Mouse (Mus musculus): ENCODE data around the gene Aloxe3. TPM values are rescaled to one million over a fixed set of nuclear protein-coding genes. Genes with fewer than 3 reads are reported as not detected.

Gene Aloxe3
- polyA plus RNA-seq, 1 experiment from 2014 or later: 0.16 TPM

DNA sequence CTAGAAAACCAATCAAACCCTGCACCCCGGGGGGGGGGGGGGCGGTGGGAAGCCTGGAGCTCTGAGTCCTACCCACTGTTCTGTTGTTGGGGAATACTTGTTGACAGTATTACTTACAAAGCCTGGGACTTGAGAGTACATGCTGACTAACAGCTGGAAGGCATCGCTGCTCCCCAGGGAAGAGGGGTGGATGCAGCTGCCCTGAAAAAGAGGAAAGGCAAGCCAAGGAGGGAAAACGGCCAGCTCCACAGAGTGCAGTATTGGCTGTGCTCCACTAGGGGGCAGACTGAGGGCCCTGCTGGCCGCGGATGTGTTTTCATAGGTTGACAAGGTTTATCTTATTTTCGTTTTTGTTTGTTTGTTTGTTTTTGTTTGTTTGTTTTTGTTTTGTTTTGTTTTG lies 45.9 kb downstream of the Aloxe3 start:
- ATAC-seq (ENCODE audit: borderline replicate concordance, extremely low read depth, low FRiP score, low TSS enrichment): 0 out of 2 replicates have a peak, but pooled peaks have one; percentile 30
- no peak overlapping the region for H3K9ac ChIP-seq
- no peaks in the 10 kb centered on the region for H3K27me3 ChIP-seq
- H3K4me2 ChIP-seq: no peak overlapping the region
- no peaks in the 10 kb centered on the region for H3K36me3 ChIP-seq
- H3K27ac ChIP-seq: no peak overlapping the region
- no peak overlapping the region for H3K4me3 ChIP-seq
- H3K9me3 ChIP-seq: no peaks in the 10 kb centered on the region
- WGBS: 23% methylated on average over 7 of the region's 7 CpGs
- H3K4me1 ChIP-seq: no peaks in the 10 kb centered on the region

DNA sequence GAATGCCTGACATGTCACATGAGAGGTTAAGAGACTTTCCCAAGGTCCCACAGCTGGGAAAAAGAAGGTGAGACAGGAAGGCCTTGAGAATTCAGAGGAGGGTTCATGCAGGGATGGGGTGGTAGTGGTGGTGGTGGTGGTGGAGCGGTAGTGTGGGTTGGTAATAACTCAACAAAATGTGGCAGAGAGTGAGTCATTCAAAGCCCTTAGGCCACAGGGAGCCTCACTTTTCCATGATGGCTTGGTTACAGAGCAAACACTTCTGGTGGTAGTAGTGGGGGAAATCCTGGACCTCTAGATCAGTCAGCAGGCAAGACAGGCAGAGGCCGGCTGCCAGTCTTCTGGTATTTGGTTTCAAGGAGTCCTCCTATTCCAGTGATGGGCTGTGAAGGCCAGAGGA lies 46.9 kb downstream of the Aloxe3 start:
- Histone ChIP-seq H3K27ac (no peak overlapping the region), H3K27me3 (no peaks in the 10 kb centered on the region), H3K4me1 (no peaks in the 10 kb centered on the region), H3K36me3 (no peaks in the 10 kb centered on the region), H3K4me2 (no peak overlapping the region), H3K9ac (no peak overlapping the region), H3K9me3 (no peaks in the 10 kb centered on the region), H3K4me3 (no peak overlapping the region)
- no peak for ATAC-seq (ENCODE audit: borderline replicate concordance, extremely low read depth, low FRiP score, low TSS enrichment)
- WGBS: 70% methylated on average over 2 of the region's 2 CpGs

DNA sequence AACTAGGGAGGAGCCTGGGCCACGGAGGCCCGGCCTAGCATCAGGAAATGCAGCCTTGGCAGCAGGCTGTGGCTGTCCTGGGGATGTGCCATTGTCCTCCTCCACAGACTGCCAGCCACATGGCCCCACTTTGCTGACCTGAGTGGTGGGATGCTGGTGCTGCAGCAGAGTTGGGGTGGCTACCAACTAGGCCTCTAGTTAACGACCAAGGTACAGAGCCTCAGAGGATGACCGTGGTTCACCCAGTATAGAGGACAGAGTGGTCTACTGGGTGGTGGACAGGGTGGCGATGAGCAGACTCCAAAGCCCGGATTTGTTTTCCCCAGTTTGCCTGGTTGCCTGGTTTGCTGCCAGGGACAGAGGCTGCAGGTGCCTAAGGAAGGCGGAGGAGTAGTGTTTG lies 49.0 kb downstream of the Aloxe3 start:
- no peaks in the 10 kb centered on the region for H3K9me3 ChIP-seq
- H3K4me3 ChIP-seq: no peak overlapping the region
- ATAC-seq (ENCODE audit: borderline replicate concordance, extremely low read depth, low FRiP score, low TSS enrichment): no peak; the same call in 1 of the 2 replicates
- H3K27ac ChIP-seq: no peak overlapping the region
- H3K27me3 ChIP-seq: no peaks in the 10 kb centered on the region
- 85% methylated on average over 7 of the region's 7 CpGs for WGBS
- no peak overlapping the region for H3K4me2 ChIP-seq
- no peaks in the 10 kb centered on the region for H3K36me3 ChIP-seq
- H3K4me1 ChIP-seq: no peaks in the 10 kb centered on the region
- H3K9ac ChIP-seq: no peak overlapping the region

DNA sequence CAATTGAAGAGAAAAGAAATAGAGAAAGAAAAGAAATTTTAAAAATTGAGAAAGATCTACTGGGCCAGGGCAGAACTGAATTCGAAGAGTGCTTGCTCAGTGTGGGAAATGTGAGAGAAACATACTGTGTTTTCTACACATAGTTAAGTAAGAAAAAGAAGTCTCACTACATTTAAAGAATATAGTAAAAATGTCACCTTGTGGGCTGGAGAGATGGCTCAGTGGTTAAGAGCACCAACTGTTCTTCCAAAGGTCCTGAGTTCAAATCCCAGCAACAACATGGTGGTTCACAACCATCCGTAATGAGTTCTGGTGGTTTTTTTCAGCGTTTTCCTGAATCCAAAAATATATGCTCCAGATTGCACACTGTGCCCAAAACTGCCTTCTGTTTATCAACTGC lies 52.8 kb downstream of the Aloxe3 start:
- H3K27me3 ChIP-seq: no peaks in the 10 kb centered on the region

DNA sequence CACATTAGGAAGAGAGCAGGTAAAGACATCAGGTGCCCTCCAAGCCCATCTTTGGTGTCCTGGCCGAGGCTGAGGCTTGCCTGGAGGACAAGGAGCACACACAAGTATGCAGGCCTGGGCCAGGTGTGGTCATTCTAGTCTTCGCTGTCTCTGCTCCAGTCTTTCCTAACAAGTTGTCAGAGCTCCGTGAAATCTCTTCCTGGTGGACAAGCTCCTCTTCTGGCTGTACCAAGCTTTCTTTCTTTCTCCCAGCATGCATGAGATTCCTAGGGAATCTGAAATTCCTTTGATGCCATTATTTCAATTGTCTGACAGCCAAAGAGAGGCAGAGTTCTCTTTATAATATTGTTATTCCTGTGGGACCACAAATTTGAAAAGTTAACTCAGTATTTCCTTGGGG lies 53.8 kb downstream of the Aloxe3 start:
- 29% methylated on average over 3 of the region's 3 CpGs for WGBS
- Histone ChIP-seq H3K27me3 (no peaks in the 10 kb centered on the region), H3K27ac (no peak overlapping the region), H3K9me3 (no peaks in the 10 kb centered on the region), H3K4me2 (no peak overlapping the region), H3K36me3 (no peaks in the 10 kb centered on the region), H3K4me1 (no peaks in the 10 kb centered on the region), H3K9ac (no peak overlapping the region), H3K4me3 (no peak overlapping the region)
- ATAC-seq (ENCODE audit: borderline replicate concordance, extremely low read depth, low FRiP score, low TSS enrichment): no peak

More for the DNA sequence above, 52.8 kb downstream of the Aloxe3 start:
- H3K36me3 ChIP-seq: no peaks in the 10 kb centered on the region
- H3K27ac ChIP-seq: no peak overlapping the region
- H3K4me2 ChIP-seq: no peak overlapping the region
- ATAC-seq (ENCODE audit: borderline replicate concordance, extremely low read depth, low FRiP score, low TSS enrichment): no peak
- H3K4me1 ChIP-seq: no peaks in the 10 kb centered on the region
- H3K4me3 ChIP-seq: no peak overlapping the region
- H3K9ac ChIP-seq: no peak overlapping the region
- H3K9me3 ChIP-seq: no peaks in the 10 kb centered on the region
- WGBS: 82% methylated on average over 3 of the region's 3 CpGs

DNA sequence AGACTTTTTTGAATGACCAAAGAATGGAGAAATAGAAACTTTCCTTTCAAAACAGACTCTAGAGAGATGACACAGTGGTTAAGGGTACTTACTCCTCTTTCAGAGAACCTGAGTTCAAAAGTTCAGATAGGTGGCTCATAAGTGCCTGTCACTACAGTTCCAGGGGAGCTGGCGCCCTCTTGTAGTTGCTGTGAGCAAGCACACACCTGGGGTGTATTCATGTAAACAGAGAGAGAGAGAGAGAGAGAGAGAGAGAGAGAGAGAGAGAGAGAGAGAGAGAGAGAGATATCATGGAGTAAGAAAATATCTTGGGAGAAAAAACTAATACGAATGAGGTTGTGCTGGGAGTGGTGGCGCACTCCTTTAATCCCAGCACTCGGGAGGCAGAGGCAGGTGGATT lies 54.4 kb downstream of the Aloxe3 start:
- Histone ChIP-seq H3K9ac (no peak overlapping the region), H3K4me2 (no peak overlapping the region), H3K9me3 (no peaks in the 10 kb centered on the region), H3K27ac (no peak overlapping the region), H3K4me3 (no peak overlapping the region), H3K36me3 (no peaks in the 10 kb centered on the region), H3K27me3 (no peaks in the 10 kb centered on the region), H3K4me1 (no peaks in the 10 kb centered on the region)
- 67% methylated on average over 4 of the region's 4 CpGs for WGBS
- no peak for ATAC-seq (ENCODE audit: borderline replicate concordance, extremely low read depth, low FRiP score, low TSS enrichment)

DNA sequence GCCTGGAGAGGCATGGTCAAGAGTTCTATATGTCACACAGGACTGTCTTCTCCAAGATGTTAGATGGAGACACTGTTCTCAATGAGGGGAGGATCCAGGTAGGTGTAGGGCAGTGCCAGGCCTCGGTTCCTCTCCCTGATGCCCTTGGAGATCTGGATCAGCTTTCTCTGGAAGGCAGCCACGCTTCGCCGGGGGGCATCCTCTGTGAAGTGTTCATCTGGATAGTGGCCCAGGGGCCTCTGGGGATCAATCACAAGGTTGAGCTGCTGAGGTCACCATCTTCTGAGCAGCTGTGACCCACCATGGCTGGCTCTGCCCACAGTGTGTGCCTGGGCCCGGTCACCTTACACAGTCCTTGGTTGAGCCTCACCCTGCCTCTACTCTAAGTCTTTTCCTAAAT lies 59.3 kb downstream of the Aloxe3 start:
- no peak for ATAC-seq (ENCODE audit: borderline replicate concordance, extremely low read depth, low FRiP score, low TSS enrichment)
- Histone ChIP-seq H3K9ac (no peak overlapping the region), H3K4me1 (no peaks in the 10 kb centered on the region), H3K27ac (no peak overlapping the region), H3K9me3 (no peaks in the 10 kb centered on the region), H3K4me2 (no peak overlapping the region), H3K36me3 (no peaks in the 10 kb centered on the region), H3K4me3 (no peak overlapping the region), H3K27me3 (no peaks in the 10 kb centered on the region)
- 79% methylated on average over 5 of the region's 5 CpGs for WGBS

DNA sequence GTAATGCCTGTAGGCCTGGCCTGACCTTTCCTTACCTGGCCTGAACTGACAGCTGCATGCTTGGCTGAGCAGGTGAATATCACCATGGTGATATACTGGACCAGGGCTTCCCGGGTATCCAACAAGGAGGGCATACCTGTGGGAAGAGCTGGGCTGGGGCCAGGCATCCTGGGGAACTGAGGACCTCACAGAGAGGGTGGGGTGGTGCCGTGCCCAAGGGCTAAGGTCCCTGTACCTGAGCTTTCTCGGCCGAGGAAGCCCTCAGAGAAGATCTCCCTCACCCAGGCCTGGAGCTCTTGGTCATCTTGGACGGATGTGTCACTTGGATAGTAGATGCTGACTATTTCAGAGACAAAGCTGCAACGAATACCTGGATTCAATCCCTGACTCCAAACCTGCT lies 60.2 kb downstream of the Aloxe3 start:
- no peak overlapping the region for H3K9ac ChIP-seq
- H3K9me3 ChIP-seq: no peaks in the 10 kb centered on the region
- 74% methylated on average over 6 of the region's 6 CpGs for WGBS
- no peak overlapping the region for H3K4me2 ChIP-seq
- no peak overlapping the region for H3K27ac ChIP-seq
- no peak for ATAC-seq (ENCODE audit: borderline replicate concordance, extremely low read depth, low FRiP score, low TSS enrichment)
- H3K27me3 ChIP-seq: no peaks in the 10 kb centered on the region
- no peak overlapping the region for H3K4me3 ChIP-seq
- no peaks in the 10 kb centered on the region for H3K36me3 ChIP-seq
- no peaks in the 10 kb centered on the region for H3K4me1 ChIP-seq

DNA sequence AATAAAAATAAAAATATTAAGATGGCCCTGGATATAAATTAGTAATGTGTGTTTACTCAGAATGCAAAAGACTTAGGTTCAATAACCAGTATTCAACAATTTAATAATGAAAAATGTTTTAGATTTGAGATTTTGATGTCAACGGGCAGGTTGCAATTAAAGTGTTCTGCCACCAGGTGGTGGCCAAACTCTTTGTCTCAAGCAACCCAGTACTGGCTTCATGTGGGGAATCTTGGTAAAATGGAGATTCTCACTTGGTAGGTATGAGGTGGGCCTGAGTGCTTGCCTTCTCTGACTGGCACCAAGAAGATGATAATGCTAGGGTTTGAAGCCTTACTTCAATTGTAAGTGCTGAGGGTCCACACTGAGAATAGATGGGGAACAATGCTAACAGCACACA lies 67.1 kb downstream of the Aloxe3 start:
- peaks cover 21% of the 10 kb centered on the region for H3K27me3 ChIP-seq
- H3K4me2 ChIP-seq: no peak overlapping the region
- peaks cover 7% of the 10 kb centered on the region for H3K4me1 ChIP-seq
- H3K27ac ChIP-seq: no peak overlapping the region
- 0% methylated on average over 1 of the region's 1 CpGs for WGBS
- ATAC-seq (ENCODE audit: borderline replicate concordance, extremely low read depth, low FRiP score, low TSS enrichment): no peak
- no peak overlapping the region for H3K9ac ChIP-seq
- H3K36me3 ChIP-seq: no peaks in the 10 kb centered on the region
- no peak overlapping the region for H3K4me3 ChIP-seq
- H3K9me3 ChIP-seq: no peaks in the 10 kb centered on the region

DNA sequence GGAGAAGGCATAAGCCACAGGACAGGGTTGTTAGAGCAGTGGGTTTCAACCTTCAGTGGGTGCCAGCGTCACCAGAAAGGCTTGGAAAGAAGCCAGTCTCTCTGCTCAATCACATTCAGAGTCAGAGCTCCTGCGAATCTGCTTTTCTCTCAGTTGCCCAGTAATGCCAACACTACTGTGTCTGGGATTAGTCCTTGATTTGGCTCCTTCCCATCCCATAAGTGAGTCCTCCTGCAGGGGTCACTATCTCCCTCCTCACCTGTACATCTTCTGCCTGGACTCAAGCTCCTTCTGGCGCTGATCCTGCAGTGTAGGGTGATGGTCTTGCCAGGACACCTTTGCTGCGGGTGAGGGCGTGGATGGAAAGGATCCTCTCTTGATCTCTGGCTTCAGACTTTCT lies 71.1 kb downstream of the Aloxe3 start:
- no peak overlapping the region for H3K9ac ChIP-seq
- no peaks in the 10 kb centered on the region for H3K36me3 ChIP-seq
- peaks cover 30% of the 10 kb centered on the region for H3K27me3 ChIP-seq
- peaks cover 7% of the 10 kb centered on the region for H3K4me1 ChIP-seq
- H3K9me3 ChIP-seq: no peaks in the 10 kb centered on the region
- H3K27ac ChIP-seq: no peak overlapping the region
- WGBS: 4% methylated on average over 5 of the region's 5 CpGs
- H3K4me3 ChIP-seq: no peak overlapping the region
- no peak for ATAC-seq (ENCODE audit: borderline replicate concordance, extremely low read depth, low FRiP score, low TSS enrichment)
- H3K4me2 ChIP-seq: peak overlapping the region; percentile 55

DNA sequence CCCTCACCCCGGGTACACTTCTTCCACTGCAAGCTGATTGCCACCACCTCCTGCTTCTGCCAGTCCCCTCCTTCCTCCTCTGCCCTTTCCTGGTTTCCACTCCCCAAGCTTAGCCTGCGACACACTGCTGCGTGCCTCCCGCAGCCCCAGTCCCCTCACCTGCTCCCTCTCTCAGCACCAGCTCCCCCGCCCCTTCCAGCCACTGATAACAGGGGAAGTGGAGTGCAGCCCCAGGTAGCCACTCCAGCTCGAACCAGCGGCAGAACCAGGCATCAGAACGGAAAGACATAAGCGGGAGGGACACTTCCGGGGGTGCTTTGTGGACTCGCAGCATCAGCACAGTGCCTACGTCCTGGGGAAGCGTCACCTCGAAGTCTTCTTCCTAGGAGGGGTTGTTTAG lies 71.5 kb downstream of the Aloxe3 start:
- Histone ChIP-seq H3K27ac (no peak overlapping the region), H3K4me1 (peaks cover 7% of the 10 kb centered on the region), H3K9me3 (no peaks in the 10 kb centered on the region), H3K27me3 (peaks cover 30% of the 10 kb centered on the region), H3K9ac (no peak overlapping the region), H3K4me2 (peak overlapping the region; percentile 55), H3K36me3 (no peaks in the 10 kb centered on the region), H3K4me3 (peak overlapping the region; percentile 21)
- WGBS: 2% methylated on average over 14 of the region's 14 CpGs
- ATAC-seq (ENCODE audit: borderline replicate concordance, extremely low read depth, low FRiP score, low TSS enrichment): no peak

DNA sequence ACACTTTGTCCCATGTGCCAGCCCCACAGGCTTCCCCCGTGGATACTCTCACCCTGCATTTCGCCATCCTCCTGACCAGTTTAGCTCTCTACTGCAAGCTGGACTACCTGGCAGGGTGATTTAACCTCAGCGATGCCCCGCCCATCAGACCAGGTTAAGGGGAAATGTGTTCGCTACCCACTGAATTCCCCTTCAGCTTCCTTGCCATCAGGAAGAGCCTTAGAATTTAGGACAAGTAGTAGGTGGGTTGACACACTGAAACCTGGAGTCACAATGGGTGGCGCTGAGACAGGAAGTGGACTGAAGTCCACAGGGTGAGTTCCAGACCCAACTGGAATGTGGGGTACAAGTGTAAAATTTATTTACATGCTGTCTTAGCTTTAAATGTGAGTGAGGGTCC lies 72.0 kb downstream of the Aloxe3 start, which contains the start of gene Alox8:
Gene Alox8 (minus strand): TSS at position 101 of the 400 bp plus-strand sequence.
- no peaks in the 10 kb centered on the region for H3K36me3 ChIP-seq
- H3K4me3 ChIP-seq: peak within 1 kb of the TSS; percentile 21
- peaks cover 30% of the 10 kb centered on the region for H3K27me3 ChIP-seq
- no peak for ATAC-seq (ENCODE audit: borderline replicate concordance, extremely low read depth, low FRiP score, low TSS enrichment)
- 28% methylated on average over 6 of the region's 6 CpGs for WGBS
- H3K27ac ChIP-seq: no peak within 1 kb of the TSS
- no peaks in the 10 kb centered on the region for H3K9me3 ChIP-seq
- no peak within 1 kb of the TSS for H3K9ac ChIP-seq
- H3K4me2 ChIP-seq: peak within 1 kb of the TSS; percentile 55
- peaks cover 7% of the 10 kb centered on the region for H3K4me1 ChIP-seq

All from lung, embryonic 15.5 days (tissue).